Mouse (Mus musculus): ENCODE measurements around the gene Ankrd13b. TPM values are rescaled to one million over a fixed set of nuclear protein-coding genes. Genes with fewer than 3 reads are reported as not detected.

Gene Ankrd13b
- polyA plus RNA-seq, 1 experiment: 8.9 TPM

- Histone ChIP-seq H3K36me3 (ENCODE audit: control insufficient read depth, insufficient read depth, low read length) (no peaks in the 10 kb centered on the region), H3K4me3 (ENCODE audit: extremely low read depth, insufficient read depth, insufficient read length) (no peak overlapping the region), H3K27me3 (ENCODE audit: control insufficient read depth, insufficient read depth, low read length) (peaks cover 2% of the 10 kb centered on the region; the same call in 1 of the 2 replicates), H3K27ac (ENCODE audit: insufficient read depth, low read length) (0 out of 2 replicates have a peak overlapping the region, but pooled peaks have one; percentile 12), H3K4me1 (ENCODE audit: control insufficient read depth, insufficient read depth, insufficient read length) (peaks cover 26% of the 10 kb centered on the region; the same call in 1 of the 2 replicates)
- peak in 1 of 2 experiments; percentile 47 for DNase-seq (ENCODE audit: low read depth in 1 of 2, low spot score in 2 of 2)
- TF ChIP-seq POLR2A (IDR thresholded peaks at IDR 0.05; ENCODE audit: low read depth, low read length): no peak
- TF ChIP-seq CTCF (IDR thresholded peaks at IDR 0.05; ENCODE audit: extremely low read depth, insufficient read depth, insufficient read length, insufficient replicate concordance): no peak
- WGBS: 24% methylated on average over 5 of the region's 5 CpGs
Observed at GRCm38 (mm10) chr11:77520601-77521529, 31.4 kb upstream of the Ankrd13b start.

GRCm38 (mm10) chr11:77519043-77519442, 29.6 kb upstream of the Ankrd13b start, which contains the start of gene Gm10392:
TSS of gene Gm10392 (minus strand) at chr11:77519198.
- DNase-seq (ENCODE audit: low read depth in 1 of 2, low spot score in 2 of 2): peak; percentile 65 to 73

GRCm38 (mm10) chr11:77518051-77518798, 28.7 kb upstream of the Ankrd13b start:
- 39% methylated on average over 27 of the region's 27 CpGs for WGBS
- DNase-seq (ENCODE audit: low read depth in 1 of 2, low spot score in 2 of 2): peak in 1 of 2 experiments; percentile 16
- Histone ChIP-seq H3K36me3 (ENCODE audit: control insufficient read depth, insufficient read depth, low read length) (no peaks in the 10 kb centered on the region), H3K27me3 (ENCODE audit: control insufficient read depth, insufficient read depth, low read length) (peaks cover 6% of the 10 kb centered on the region), H3K4me1 (ENCODE audit: control insufficient read depth, insufficient read depth, insufficient read length) (peaks cover 41% of the 10 kb centered on the region), H3K27ac (ENCODE audit: insufficient read depth, low read length) (peak overlapping the region; percentile 82), H3K4me3 (ENCODE audit: extremely low read depth, insufficient read depth, insufficient read length) (no peak overlapping the region; the same call in 1 of the 2 replicates)
- TF ChIP-seq POLR2A (IDR thresholded peaks at IDR 0.05; ENCODE audit: low read depth, low read length): no peak
- TF ChIP-seq CTCF (IDR thresholded peaks at IDR 0.05; ENCODE audit: extremely low read depth, insufficient read depth, insufficient read length, insufficient replicate concordance): no peak

More at GRCm38 (mm10) chr11:77519043-77519442, 29.6 kb upstream of the Ankrd13b start, which contains the start of gene Gm10392:
- H3K27me3 ChIP-seq (ENCODE audit: control insufficient read depth, insufficient read depth, low read length): peaks cover 6% of the 10 kb centered on the region
- peaks cover 38% of the 10 kb centered on the region for H3K4me1 ChIP-seq (ENCODE audit: control insufficient read depth, insufficient read depth, insufficient read length)
- 3% methylated on average over 5 of the region's 5 CpGs for WGBS
- peak within 1 kb of the TSS; percentile 82 for H3K27ac ChIP-seq (ENCODE audit: insufficient read depth, low read length)
- TF ChIP-seq CTCF (IDR thresholded peaks at IDR 0.05; ENCODE audit: extremely low read depth, insufficient read depth, insufficient read length, insufficient replicate concordance) (no peak), POLR2A (IDR thresholded peaks at IDR 0.05; ENCODE audit: low read depth, low read length) (peak; percentile 2; the same call in 1 of the 2 replicates)
- H3K4me3 ChIP-seq (ENCODE audit: extremely low read depth, insufficient read depth, insufficient read length): no peak within 1 kb of the TSS; the same call in 1 of the 2 replicates
- no peaks in the 10 kb centered on the region for H3K36me3 ChIP-seq (ENCODE audit: control insufficient read depth, insufficient read depth, low read length)

GRCm38 (mm10) chr11:77516553-77517425, 27.3 kb upstream of the Ankrd13b start:
- no peaks in the 10 kb centered on the region for H3K36me3 ChIP-seq (ENCODE audit: control insufficient read depth, insufficient read depth, low read length)
- H3K27ac ChIP-seq (ENCODE audit: insufficient read depth, low read length): no peak overlapping the region
- no peak for DNase-seq (ENCODE audit: low read depth in 1 of 2, low spot score in 2 of 2)
- WGBS: 79% methylated on average over 5 of the region's 5 CpGs
- no peak overlapping the region for H3K4me3 ChIP-seq (ENCODE audit: extremely low read depth, insufficient read depth, insufficient read length)
- TF ChIP-seq CTCF (IDR thresholded peaks at IDR 0.05; ENCODE audit: extremely low read depth, insufficient read depth, insufficient read length, insufficient replicate concordance) (no peak), POLR2A (IDR thresholded peaks at IDR 0.05; ENCODE audit: low read depth, low read length) (no peak)
- H3K27me3 ChIP-seq (ENCODE audit: control insufficient read depth, insufficient read depth, low read length): peaks cover 6% of the 10 kb centered on the region
- peaks cover 45% of the 10 kb centered on the region for H3K4me1 ChIP-seq (ENCODE audit: control insufficient read depth, insufficient read depth, insufficient read length)

- peaks cover 6% of the 10 kb centered on the region for H3K27me3 ChIP-seq (ENCODE audit: control insufficient read depth, insufficient read depth, low read length)
- peak within 1 kb of the TSS; percentile 43 for H3K27ac ChIP-seq (ENCODE audit: insufficient read depth, low read length)
- H3K4me3 ChIP-seq (ENCODE audit: extremely low read depth, insufficient read depth, insufficient read length): peak within 1 kb of the TSS; percentile 58
- 11% methylated on average over 39 of the region's 39 CpGs for whole genome bisulfite sequencing
- peaks cover 45% of the 10 kb centered on the region for H3K4me1 ChIP-seq (ENCODE audit: control insufficient read depth, insufficient read depth, insufficient read length)
- peak in 1 of 2 experiments; percentile 21 for DNase-seq (ENCODE audit: low read depth in 1 of 2, low spot score in 2 of 2)
- TF ChIP-seq POLR2A (IDR thresholded peaks at IDR 0.05; ENCODE audit: low read depth, low read length) (no peak), CTCF (IDR thresholded peaks at IDR 0.05; ENCODE audit: extremely low read depth, insufficient read depth, insufficient read length, insufficient replicate concordance) (no peak)
- no peaks in the 10 kb centered on the region for H3K36me3 ChIP-seq (ENCODE audit: control insufficient read depth, insufficient read depth, low read length)
Observed at GRCm38 (mm10) chr11:77515637-77516552, 26.4 kb upstream of the Ankrd13b start, which contains the start of gene Trp53i13. TSS of gene Trp53i13 (minus strand) at chr11:77515980.

Data from spleen, adult 2 months (tissue).